Mouse (Mus musculus) brain, adult 2 months (tissue): ENCODE data around the gene Pi4ka.

Source experiments
- DNase-seq: peaks from one replicate; pipeline ENCODE4 v3.0.0; 2011; ENCODE audit warnings: low read depth, low spot score

Gene Pi4ka

DNA sequence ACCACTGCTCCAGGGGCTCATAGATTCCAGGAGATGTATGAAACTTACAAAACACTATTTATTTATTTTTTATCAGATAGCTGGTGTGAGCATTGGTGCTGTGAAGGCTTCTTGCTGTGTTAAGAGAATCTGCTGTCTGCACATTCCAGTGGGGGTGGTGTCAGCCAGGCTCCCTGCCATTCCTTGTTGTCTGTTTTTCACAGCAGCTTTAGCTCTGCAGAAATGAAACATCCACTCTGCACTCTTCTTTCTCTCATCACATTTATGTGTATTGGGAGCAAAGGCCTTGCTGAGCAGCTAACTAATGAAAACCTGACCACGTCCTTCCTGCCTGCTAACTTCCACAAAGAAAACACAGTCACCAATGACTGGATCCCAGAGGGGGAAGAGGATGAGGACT is 70.0 kb downstream of the Pi4ka start:
- peak; percentile 69 for DNase-seq

DNA sequence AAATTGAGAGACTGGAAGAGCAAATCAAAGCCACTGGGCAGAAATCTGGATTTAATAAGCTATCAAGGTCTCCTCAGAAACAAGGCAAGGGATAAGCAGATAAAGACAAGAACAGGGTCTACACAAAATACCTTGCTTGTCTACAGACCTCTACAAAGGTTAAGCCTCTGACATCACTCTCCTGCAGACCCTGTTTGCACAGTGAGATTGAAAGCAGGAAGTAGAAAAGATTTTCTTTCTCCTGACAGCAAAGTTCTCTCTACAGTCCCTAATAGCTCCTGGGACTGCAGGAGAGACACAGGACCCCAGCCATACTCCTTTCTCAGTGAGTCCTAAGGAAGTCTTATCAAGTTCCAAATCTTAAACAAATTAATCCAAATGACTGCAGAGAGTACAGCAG is 71.5 kb downstream of the Pi4ka start:
- no peak for DNase-seq

DNA sequence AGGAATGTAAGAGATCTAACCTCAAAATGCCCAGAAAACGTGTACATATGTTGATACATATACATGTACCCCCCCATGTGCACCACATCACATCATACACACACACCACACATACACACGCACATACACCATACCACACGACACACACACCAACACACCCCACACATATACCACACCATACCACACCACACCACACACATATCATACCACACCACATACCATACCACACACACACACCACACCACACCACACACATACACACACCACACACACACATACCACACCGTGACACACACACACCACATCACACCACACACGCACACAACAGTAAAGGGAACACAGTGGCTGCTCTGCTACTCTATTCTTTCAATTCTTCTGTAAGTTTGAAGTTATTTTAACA is 74.3 kb downstream of the Pi4ka start:
- DNase-seq: no peak

DNA sequence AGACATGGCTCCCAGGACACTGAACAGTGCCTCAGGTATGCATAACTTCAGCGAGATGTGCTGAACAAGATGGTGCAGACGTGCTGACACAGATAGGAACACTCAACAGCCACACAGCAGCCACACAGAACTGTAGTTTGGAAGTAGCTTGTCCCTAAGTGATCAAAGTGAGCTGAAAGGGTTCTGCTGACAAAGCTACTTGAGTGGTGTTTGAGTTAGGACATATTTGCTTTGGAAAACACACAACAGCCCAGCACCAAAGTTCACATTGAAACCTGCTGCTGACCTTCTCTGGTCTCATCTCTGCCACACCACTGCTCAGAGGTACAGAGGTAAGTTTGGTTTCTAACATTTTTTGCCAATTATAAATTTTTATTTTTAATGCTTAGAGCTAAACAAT is 75.0 kb downstream of the Pi4ka start, which contains the start of gene Serpind1:
TSS of gene Serpind1 (plus strand) at position 256 of the 400 bp plus-strand sequence.
- DNase-seq: no peak

DNA sequence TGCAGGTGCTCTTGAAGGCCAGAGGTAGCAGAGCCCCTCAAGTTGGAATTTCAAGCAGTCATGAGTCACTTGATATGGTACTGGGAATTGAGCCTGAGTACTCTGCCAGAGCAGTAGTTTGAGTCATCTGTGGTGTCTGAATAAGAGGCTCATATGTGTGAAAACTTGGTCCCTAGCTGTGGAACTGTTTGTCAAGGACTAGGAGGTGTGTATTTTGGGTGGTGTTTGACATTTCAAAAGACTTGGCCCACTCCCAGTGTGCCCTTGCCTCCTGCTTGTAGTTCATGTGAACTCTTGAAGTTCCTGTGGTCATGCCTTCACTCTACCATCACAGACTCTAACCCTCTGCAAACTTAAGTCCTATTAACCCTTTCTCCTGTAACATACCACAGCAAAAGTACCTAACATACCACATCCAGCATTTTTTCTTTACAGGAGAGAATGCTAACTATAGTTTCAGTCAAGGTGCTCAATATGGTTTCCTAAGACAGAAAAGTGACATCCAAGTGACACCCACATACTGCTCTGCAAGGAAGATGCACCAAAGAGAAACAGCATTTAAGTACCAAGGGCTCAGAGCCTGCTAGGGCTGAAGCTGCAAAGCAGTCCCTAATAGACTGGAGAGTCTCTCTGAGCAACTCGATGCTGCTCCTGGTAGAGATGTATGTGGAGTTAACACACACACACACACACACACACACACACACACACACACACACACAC is 76.1 kb downstream of the Pi4ka start:
- DNase-seq: peak; percentile 88

DNA sequence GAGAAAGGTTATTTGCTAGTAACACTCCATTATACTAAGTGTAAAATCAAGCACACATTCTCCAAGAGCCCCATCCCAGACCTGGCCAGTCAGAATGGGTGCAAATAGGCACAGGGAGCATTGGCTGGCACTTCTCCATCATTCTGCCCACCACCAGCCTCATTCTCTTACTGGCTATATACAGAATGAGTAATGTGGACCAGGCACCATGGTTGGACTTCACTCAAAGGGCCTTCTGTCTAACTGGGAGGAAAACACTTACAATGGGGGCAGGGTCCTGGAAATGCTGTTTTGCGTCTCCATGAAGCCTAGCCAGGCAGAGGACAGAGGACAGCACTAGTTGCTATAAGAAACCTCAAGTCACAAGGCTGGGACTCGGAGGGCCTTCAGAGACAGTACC is 80.0 kb downstream of the Pi4ka start:
- DNase-seq: peak; percentile 53

DNA sequence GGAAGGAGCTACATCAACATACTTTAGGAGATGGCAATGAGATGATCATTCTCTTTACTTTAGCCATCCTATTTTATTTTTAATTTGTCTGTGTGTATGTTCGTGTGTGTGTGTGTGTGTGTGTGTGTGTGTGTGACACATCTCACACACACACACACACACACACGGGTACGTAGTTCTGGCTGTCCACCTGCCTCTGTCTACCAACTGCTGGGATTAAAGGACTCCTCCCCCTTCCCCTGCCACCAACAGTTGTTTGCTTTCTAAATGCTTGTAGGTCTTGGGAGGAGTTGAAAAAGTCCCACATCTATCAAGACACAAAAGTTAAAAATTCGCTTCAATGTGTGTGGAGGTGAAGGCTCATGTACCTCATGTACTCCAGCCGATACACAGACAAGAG is 81.4 kb downstream of the Pi4ka start:
- DNase-seq: no peak

DNA sequence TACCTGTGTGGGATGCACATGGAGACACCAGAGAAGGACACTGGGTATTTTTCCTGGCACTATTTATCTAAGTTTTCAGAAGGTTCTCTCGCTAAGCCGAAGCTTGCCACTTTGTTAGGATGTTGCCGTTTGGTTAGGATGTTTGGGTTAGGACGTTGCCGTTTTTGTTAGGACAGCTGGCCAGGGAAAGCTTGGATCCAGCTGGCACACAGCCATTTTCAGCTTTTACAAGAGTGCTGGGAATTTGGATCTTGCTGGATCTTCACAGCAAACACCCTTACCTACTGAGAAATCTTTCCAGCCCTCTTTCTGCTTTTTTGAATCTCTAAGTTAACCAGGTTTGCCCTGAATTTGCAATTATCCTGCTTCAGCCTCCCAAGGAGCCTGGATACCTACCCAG is 84.6 kb downstream of the Pi4ka start:
- peak; percentile 71 for DNase-seq

DNA sequence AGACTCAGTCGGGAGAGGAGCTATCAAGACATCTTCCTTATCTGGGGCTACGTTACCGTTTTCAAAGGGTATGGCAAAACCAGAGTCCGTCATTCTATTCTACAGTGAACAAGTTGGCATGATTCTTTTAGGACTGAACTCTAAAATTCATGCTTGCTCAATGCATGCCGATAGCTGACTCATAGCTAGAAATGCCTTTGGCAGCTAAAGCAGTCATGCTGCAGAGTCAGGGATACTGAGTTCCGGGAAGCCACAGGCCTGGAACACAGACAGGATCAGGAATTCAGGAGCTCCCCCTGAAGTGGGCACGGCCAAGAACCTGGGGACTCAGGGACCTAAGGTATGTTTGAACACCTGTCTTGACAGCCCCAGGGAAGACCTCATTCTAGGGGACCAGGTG is 89.6 kb downstream of the Pi4ka start:
- peak; percentile 73 for DNase-seq

DNA sequence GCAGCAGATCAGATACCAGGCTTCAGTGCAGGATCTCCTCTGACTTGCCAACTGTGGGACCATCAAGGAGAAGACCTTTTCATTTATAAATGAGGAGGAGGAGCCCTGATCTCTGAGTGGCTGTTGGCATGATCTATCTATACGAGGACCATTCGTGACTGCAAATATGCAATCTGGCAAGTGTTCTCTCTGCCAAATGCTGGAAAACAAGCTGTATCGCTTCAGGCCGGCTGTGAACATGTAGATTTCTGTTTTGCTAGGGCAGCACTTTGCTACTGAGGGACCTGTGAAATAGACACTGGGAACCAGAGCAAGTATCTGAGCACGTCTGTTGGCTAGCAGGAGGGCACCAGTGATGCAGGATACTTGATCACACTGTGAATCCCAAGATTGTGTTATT is 93.6 kb downstream of the Pi4ka start:
- DNase-seq: no peak

DNA sequence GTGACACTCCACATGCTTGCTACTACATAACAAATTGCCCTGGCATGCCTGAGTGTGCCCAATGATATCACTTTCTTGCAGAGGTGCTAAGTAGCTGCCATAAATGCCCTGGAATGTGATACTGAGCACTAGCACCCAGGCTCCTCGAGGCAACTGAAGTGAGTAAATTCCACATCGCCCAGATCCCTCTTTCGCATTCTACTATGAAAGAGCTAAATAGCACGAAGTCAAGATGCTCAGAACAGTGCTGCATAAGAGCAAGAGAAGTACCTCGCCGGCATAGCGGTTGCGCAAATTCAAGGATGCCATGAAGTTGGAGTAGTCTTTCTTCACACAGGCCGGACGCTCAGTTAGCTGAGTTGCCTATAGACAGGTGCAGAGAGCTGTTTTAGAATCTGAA is 97.1 kb downstream of the Pi4ka start:
- no peak for DNase-seq

DNA sequence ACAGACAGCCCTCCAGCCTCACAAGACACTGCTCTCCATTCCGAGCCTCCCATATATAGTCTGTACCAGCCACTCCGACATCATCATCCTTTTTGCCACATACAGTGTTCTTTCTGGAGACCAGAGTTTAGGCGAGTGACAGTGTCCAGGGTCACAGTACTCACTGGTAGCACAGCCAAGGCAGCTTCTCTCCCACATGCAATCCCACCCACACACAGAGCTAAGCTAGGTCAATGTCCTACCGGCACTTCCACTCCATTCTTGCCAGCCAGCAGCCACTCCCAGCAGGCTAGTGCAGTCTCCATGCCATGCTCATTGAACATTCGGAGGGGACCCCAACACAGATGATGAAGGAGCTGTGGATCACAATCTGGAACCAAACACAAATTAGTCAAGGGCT is 98.7 kb downstream of the Pi4ka start:
- DNase-seq: no peak

DNA sequence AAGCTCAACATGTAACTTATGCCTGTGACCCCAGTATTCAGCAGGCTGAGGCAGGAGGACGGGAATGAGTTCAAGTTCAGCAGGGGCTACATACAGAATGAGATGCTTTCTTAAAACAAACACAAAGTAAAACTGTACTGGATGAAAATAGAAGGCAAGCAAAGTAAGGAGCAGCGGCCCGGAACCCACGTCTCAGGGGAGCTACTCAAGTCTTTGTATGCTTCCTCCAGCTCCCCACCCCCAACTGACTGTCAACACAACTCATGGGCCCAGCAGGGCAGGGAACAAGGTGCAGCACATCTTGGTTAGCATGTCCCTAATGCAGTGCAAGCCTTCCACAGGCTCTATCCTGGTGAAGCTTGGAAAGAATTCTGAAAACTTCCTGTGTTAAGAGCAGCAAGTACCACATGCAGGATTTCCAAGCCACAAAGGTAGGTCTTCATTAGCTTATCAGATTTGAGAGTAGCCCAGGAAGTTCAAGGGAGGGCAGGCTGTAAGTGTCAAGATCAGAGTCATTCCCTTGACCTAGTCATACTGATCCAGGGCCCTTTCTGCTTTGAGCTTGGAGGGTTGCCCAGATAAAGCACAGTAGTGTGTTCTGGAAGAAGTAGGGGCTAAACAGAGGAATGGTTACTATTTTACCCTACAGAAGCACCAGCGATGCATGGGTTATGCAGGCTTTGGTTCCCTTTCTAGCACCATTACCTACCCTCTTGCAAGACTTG is 102.4 kb downstream of the Pi4ka start:
- DNase-seq: no peak

DNA sequence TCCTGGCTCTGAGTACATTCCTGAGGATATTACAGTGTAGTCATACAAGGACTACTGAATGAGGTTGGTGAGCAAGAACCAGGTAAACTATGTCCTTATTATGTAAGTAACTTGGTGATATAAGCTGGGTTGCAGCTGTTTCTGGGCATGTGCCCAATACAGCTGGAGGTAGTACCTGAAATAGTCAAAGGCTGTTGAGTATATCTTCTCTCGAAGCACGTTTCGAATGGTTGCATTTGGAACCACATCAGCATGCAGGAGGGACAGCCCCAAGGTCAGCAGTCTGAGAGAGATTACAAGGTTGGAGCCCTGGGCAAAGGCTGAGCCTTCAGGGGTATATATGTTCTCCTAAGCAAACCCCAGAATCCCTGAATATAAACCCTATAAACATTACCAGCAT is 105.3 kb downstream of the Pi4ka start:
- DNase-seq: no peak

DNA sequence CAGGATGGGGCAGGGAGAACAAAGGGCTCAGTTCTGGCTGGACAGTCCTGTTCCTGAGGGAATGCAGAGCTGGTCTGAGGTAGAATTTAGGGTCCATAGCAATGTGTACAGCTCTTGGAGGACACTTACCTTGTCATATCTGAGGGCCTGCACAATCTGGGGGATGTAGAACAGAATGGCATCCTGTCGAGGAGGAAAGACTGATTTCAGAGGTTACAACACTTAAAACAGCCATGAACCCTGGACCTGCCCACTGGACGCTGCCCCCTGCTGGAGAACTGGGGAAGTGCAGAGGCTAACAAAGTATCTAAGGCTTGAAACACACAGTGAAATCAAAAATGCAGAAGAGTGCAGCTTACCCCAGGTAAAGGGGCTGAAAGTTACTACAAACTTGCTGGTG is 113.4 kb downstream of the Pi4ka start:
- peak; percentile 72 for DNase-seq

DNA sequence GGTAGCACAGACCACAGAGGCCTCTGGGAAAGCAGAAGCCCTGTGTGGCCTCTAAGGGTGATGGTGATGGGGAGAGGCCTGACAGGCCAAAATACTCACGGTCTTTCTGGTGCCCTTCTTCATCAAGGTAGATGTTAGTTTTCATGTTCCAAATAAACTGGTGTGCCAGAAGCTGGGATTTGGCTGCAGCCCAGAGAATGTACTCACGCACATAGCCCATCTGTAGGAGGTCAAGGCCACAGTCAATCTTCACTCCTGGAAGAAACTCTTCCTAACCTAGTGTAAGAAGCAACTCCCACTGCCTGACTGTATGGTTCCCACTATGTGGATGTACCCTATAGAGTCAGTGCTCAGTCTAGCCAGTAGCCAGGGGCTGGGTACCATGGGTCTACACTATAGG is 115.1 kb downstream of the Pi4ka start:
- DNase-seq: no peak

DNA sequence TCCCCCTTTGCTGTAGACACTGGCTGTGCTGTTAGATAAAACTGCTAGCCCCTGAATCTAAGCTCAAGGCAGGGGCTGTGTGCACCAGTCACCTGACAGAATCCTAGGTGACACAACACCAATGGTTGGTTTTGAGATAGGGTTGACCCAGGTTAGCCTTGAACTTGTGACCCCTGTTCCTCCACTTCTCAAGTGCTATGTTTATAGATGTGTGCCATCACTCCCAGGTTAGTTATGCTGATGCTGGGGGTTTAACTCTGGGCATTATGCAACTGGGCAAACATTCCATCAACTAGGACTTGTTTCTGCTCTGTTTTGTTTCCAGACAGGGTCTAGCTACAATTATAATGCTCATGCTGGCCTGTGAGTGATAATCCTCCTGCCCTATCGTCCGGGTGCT is 119.0 kb downstream of the Pi4ka start:
- no peak for DNase-seq

DNA sequence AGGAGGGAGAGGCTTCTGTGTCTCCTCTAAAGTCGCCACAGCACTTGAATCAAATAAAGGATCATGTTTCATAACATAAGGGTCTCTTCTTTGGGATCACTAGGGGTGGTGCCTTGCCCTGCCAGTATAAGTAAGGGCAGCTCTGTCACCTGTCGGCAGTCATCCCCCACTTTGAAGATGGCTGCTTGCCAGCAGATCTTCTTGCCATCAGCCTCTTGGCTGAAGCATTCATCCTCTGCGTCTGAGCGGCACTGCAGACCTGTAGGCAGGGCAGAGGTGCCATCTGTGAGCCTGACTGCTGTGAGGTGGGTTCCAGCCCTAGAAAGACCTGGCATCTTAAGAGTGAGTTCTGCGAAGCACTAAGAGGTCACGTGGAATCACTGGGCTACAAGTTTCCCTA is 123.0 kb downstream of the Pi4ka start:
- peak; percentile 54 for DNase-seq

DNA sequence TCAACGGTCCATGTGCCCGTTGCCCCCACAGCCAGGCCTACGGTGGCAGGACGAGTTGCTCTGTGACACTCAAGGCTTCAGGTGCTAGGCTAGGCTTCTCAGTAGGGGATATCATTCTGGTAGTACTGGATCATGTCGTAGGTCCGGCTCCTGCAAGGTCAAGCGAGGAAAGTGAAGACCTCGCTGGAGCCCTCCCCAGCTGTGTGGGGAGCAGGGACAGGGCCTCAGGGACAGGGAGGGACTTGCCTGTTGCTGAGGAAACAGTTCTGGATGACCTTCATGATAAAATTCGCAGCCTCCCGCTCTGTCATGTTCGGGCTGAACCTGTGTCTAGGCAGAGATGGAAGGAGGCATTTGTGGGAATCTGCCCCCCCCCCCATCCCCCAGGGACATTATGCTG is 125.6 kb downstream of the Pi4ka start:
- DNase-seq: no peak

DNA sequence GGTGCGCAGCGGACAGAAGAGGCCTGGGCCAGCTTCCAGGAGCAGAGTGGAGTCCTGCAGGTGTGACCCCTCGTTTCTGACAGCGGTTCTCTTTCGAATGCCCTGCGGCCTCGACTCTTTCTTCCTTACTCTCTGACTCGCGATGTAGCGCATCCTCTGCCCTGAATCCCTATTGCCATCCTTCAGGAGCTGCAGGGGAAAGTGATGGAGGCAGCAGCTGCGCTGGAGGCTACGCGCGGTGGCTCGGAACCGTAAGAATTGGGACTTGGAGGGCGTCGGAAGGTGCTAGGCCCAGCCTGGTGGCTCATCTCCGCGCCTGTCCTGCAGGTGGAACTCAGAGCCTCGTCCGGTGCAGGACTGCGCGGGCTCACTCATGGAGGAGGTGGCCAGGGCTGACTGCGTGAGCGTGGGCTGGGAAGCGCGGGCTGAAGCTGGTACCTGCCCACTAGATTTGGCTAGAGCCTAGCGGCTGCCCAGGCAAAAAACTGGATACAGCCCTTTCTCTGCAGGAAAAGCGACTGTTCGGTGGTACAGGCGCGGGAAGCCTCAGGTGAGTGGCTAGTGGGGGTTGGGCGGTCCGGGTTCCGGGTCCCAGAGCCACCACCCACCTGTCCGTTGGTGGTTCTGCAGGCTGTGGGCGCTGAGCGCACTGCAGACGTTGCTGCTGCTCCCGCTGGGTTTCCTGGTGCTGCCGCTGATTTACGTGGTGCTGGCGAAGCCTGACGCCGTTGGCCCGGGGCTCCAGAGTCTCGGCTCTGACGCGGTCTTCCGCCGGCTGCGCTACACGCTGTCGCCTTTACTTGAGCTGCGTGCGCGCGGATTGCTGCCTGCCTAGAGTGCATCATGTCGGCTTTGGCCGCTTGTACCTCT is 128.5 kb downstream of the Pi4ka start:
- DNase-seq: peak; percentile 87

DNA sequence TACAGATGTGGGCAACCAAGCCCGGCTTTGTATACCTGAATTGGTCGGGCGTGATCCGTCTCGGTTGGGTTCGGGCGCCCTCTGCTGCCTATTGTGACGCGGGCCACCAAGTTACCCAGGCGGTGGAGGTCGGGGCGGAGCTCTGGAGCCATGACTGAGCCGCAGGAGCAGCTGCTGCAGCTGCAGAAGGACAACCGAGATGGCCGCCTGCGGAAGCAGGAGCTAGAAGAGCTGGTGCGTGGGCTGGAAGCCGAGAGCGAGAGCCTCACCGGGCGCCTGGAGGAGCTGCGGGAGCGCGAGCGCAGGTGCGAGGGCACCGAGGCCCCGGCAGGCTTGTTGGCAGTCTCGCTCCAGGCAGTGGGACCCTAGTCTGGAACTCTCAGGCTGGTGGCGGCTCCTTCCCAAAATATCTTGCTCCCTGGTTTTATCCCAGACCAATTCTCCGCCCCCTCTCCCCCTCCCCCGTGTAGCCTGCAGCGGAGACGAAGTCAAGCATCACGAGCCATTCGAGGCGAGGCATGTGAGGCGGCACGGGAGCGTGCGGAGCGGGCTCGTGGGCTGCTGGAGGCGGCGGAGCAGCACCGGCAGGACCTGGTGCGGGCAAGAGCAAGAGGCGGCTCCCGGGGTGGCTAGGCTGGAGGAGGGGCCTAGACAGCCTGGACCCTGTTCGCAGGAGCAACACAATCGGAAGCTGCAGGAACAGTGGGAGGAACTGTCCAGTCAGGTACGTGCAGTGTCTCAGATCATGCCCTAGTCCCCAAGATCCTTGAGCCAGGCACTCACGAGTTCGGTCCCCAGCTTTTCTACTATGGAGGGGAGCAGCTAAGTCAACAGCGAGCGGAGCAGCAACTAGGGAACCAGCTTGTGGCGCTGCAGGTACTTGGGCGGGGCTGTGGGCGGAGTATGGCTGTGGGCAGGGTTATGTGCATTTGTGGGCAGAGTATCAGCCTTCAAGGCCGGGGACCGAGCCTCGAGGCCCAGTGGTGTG is 129.7 kb downstream of the Pi4ka start:
- peak; percentile 95 for DNase-seq
